Mouse (Mus musculus) forebrain, embryonic 11.5 days (tissue): ENCODE results near the gene Ccdc85c. TPM values are rescaled to one million over a fixed set of nuclear protein-coding genes. Genes with fewer than 3 reads are reported as not detected.
A peak's percentile ranks its signal among the peaks of the same experiment; 100 is the strongest.

ENCODE experiments used
- ATAC-seq: fragments of 200-750 bp; cut with Nextera tagmentation; replicated peaks from 2 replicates; pipeline ENCODE4 v1.8.0; 2017; ENCODE audit warnings: moderate TSS enrichment; ENCODE audit not compliant: low FRiP score
- DNase-seq: peaks from one replicate; pipeline ENCODE4 v3.0.0-alpha.2; 2017; ENCODE audit warnings: low spot score
- H3K27ac ChIP-seq: fragments of 300-500 bp; sonication (generic); 2 replicates; pipeline ENCODE4 v1.5.1; 2014; ENCODE audit warnings: low read depth, low read length
- H3K27me3 ChIP-seq: fragments of 300-500 bp; sonication (generic); 2 replicates; pipeline ENCODE4 v1.6.1; 2014; ENCODE audit warnings: mild to moderate bottlenecking, low read length, mixed read lengths; ENCODE audit not compliant: control insufficient read depth, insufficient read depth
- H3K36me3 ChIP-seq: fragments of 300-500 bp; sonication (generic); 2 replicates; pipeline ENCODE4 v1.6.1; 2014; ENCODE audit warnings: mild to moderate bottlenecking, low read length, moderate library complexity, mixed read lengths; ENCODE audit not compliant: control insufficient read depth, insufficient read depth
- H3K4me1 ChIP-seq: fragments of 300-500 bp; sonication (generic); replicated peaks from 2 replicates; pipeline ENCODE4 v1.6.1; 2014; ENCODE audit warnings: low read length, mixed read lengths; ENCODE audit not compliant: control insufficient read depth, insufficient read depth
- H3K4me2 ChIP-seq: fragments of 300-500 bp; sonication (generic); 2 replicates; pipeline ENCODE4 v1.6.1; 2014; ENCODE audit warnings: low read depth, mild to moderate bottlenecking, low read length, moderate library complexity, mixed read lengths; ENCODE audit not compliant: severe bottlenecking
- H3K4me3 ChIP-seq: fragments of 300-500 bp; sonication (generic); 2 replicates; pipeline ENCODE4 v1.5.1; 2014; ENCODE audit warnings: low read depth, low read length
- H3K9ac ChIP-seq: fragments of 300-500 bp; sonication (generic); 2 replicates; pipeline ENCODE4 v1.6.1; 2014; ENCODE audit warnings: low read length
- H3K9me3 ChIP-seq: fragments of 300-500 bp; sonication (generic); 2 replicates; pipeline ENCODE4 v1.6.1; 2016; ENCODE audit warnings: low read length, mixed read lengths; ENCODE audit not compliant: control insufficient read depth
- WGBS: fragments of 180-500 bp; shearing (Covaris S2); extraction: QIAGEN DNeasy Blood & Tissue Kit; methylation state at CpG from one replicate; pipeline ENCODE4 v1.1.7; 2014; 5-methylcytosine and 5-hydroxymethylcytosine counted together
- polyA plus RNA-seq: library from polyadenylated mRNA; unstranded; fragments of >200 nt; fragmentation: Nextera tagmentation; extraction: Ambion mirVana; gene quantifications from 2 replicates; pipeline ENCODE4 v1.2.1, GENCODE M21; 2014

The Ccdc85c gene
- polyA plus RNA-seq, 1 experiment from 2014 or later, result 18.8 TPM

DNA sequence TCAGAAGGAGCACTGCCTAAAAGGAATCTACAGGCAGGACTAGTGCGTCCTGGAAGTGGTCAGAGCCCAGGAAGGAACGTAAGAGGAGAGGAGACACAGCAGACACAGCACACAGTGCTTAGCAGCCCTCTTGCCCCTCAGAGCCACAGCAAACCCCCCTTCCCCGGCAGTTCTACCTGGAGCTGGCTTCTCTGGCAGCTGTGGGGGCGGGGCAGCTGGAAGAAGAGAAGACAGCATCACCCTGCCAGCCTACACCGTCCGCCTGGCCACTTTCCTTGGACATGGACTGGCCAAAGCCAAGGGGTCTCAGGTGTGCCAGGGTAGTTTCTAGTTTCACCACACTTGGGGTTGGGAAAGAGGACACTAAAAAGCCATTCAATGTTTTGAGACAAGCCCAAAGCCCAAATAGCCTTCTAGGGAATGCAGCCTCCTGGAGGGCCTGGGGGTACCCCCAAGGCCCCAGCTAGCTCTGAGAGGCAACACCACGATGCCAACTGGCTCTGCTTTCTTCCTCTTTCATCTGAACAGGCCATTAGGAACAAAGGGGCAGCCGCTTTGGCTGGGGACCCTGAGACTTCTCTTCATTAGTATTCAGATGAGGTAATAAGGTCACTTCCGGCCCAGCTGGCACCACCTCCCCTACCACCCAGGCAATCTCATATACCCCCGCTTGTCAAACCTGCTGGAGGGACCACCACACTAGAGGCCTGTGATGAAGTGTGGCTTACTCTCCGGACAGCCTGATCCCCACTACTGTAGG, 58.4 kb downstream of the Ccdc85c start:
- no peak for ATAC-seq
- 66% methylated on average over 11 of the region's 11 CpGs for WGBS
- Histone ChIP-seq H3K4me2 (no peak overlapping the region), H3K27ac (no peak overlapping the region), H3K27me3 (no peaks in the 10 kb centered on the region; the same call in 1 of the 2 replicates), H3K9ac (no peak overlapping the region), H3K36me3 (no peaks in the 10 kb centered on the region), H3K4me3 (no peak overlapping the region), H3K4me1 (peaks cover 26% of the 10 kb centered on the region), H3K9me3 (no peaks in the 10 kb centered on the region)
- no peak for DNase-seq

- WGBS, result 55% methylated on average over 8 of the region's 8 CpGs
- H3K9ac ChIP-seq, result no peak overlapping the region
Measured at GRCm38 (mm10) chr12:108215090-108215489, 60.1 kb downstream of the Ccdc85c start.

GRCm38 (mm10) chr12:108213090-108214041, 61.9 kb downstream of the Ccdc85c start:
- H3K27ac ChIP-seq, result no peak overlapping the region
- 33% methylated on average over 18 of the region's 18 CpGs for WGBS
- no peak for DNase-seq
- H3K4me3 ChIP-seq, result no peak overlapping the region
- ATAC-seq, result no peak
- peaks cover 13% of the 10 kb centered on the region for H3K4me1 ChIP-seq
- H3K36me3 ChIP-seq, result no peaks in the 10 kb centered on the region
- H3K9ac ChIP-seq, result no peak overlapping the region; the same call in 1 of the 2 replicates
- H3K27me3 ChIP-seq, result no peaks in the 10 kb centered on the region; the same call in 1 of the 2 replicates
- H3K9me3 ChIP-seq, result no peaks in the 10 kb centered on the region
- H3K4me2 ChIP-seq, result no peak overlapping the region

More at GRCm38 (mm10) chr12:108215090-108215489, 60.1 kb downstream of the Ccdc85c start:
- Histone ChIP-seq H3K9me3 (no peaks in the 10 kb centered on the region), H3K4me1 (peaks cover 22% of the 10 kb centered on the region), H3K27me3 (no peaks in the 10 kb centered on the region; the same call in 1 of the 2 replicates), H3K4me2 (no peak overlapping the region), H3K27ac (no peak overlapping the region), H3K4me3 (no peak overlapping the region), H3K36me3 (no peaks in the 10 kb centered on the region)
- no peak for ATAC-seq
- no peak for DNase-seq

GRCm38 (mm10) chr12:108212476-108212875, 62.7 kb downstream of the Ccdc85c start:
- ATAC-seq (no peak), DNase-seq (no peak)
- H3K36me3 ChIP-seq, result no peaks in the 10 kb centered on the region
- 90% methylated on average over 6 of the region's 6 CpGs for WGBS
- no peaks in the 10 kb centered on the region for H3K9me3 ChIP-seq
- peaks cover 13% of the 10 kb centered on the region for H3K4me1 ChIP-seq
- no peak overlapping the region for H3K4me3 ChIP-seq
- no peak overlapping the region for H3K27ac ChIP-seq
- no peaks in the 10 kb centered on the region; the same call in 1 of the 2 replicates for H3K27me3 ChIP-seq
- H3K9ac ChIP-seq, result no peak overlapping the region
- H3K4me2 ChIP-seq, result no peak overlapping the region

- H3K36me3 ChIP-seq, result no peaks in the 10 kb centered on the region
- peaks cover 13% of the 10 kb centered on the region for H3K4me1 ChIP-seq
- H3K27ac ChIP-seq, result no peak overlapping the region
- H3K27me3 ChIP-seq, result no peaks in the 10 kb centered on the region; the same call in 1 of the 2 replicates
- H3K9me3 ChIP-seq, result no peaks in the 10 kb centered on the region
- no peak for DNase-seq
- H3K9ac ChIP-seq, result no peak overlapping the region
- 65% methylated on average over 5 of the region's 5 CpGs for WGBS
- no peak overlapping the region for H3K4me2 ChIP-seq
- no peak overlapping the region for H3K4me3 ChIP-seq
- ATAC-seq, result no peak
Measured at GRCm38 (mm10) chr12:108212071-108212470, 63.2 kb downstream of the Ccdc85c start.

DNA sequence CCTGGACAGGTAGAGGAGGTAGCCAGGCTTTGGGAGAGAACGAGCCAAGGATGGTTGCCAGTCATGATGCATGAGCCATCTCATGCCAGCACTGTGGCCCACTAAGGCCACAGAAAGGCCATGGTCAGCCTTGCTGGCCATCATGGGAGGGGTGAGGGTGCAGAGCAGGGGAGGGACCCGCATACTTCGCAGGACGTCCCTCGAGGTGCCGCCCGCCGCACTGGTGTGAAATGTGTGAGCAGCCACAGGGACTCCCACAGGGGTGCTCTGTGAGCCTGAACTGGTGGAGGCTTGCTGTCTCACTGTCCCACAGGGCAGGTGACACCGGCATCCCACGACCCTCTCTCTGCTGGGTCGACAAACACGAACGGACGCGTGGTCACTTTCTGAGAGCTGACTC, 64.6 kb downstream of the Ccdc85c start:
- Histone ChIP-seq H3K9me3 (no peaks in the 10 kb centered on the region), H3K9ac (no peak overlapping the region), H3K4me2 (no peak overlapping the region), H3K4me3 (no peak overlapping the region), H3K4me1 (peaks cover 11% of the 10 kb centered on the region), H3K27ac (no peak overlapping the region), H3K27me3 (no peaks in the 10 kb centered on the region; the same call in 1 of the 2 replicates), H3K36me3 (no peaks in the 10 kb centered on the region)
- DNase-seq (peak; percentile 51), ATAC-seq (no peak)
- 97% methylated on average over 15 of the region's 15 CpGs for WGBS

GRCm38 (mm10) chr12:108208726-108209438, 66.3 kb downstream of the Ccdc85c start:
- DNase-seq (peak; percentile 85), ATAC-seq (0 out of 2 replicates have a peak, but pooled peaks have one; percentile 19)
- Histone ChIP-seq H3K4me1 (peaks cover 10% of the 10 kb centered on the region), H3K27me3 (no peaks in the 10 kb centered on the region; the same call in 1 of the 2 replicates), H3K36me3 (no peaks in the 10 kb centered on the region), H3K4me2 (no peak overlapping the region), H3K4me3 (no peak overlapping the region), H3K27ac (no peak overlapping the region), H3K9me3 (no peaks in the 10 kb centered on the region), H3K9ac (no peak overlapping the region)
- WGBS, result 38% methylated on average over 13 of the region's 13 CpGs

GRCm38 (mm10) chr12:108208216-108208615, 67.0 kb downstream of the Ccdc85c start:
- 87% methylated on average over 9 of the region's 9 CpGs for WGBS

More at GRCm38 (mm10) chr12:108208216-108208615, 67.0 kb downstream of the Ccdc85c start:
- Histone ChIP-seq H3K4me1 (peaks cover 3% of the 10 kb centered on the region), H3K9ac (no peak overlapping the region), H3K27ac (no peak overlapping the region), H3K36me3 (no peaks in the 10 kb centered on the region), H3K9me3 (no peaks in the 10 kb centered on the region), H3K27me3 (no peaks in the 10 kb centered on the region; the same call in 1 of the 2 replicates), H3K4me3 (no peak overlapping the region), H3K4me2 (no peak overlapping the region)
- DNase-seq (peak; percentile 51), ATAC-seq (no peak)
